Mouse (Mus musculus) urinary bladder, postnatal 4 days (tissue): ENCODE data around the gene Rps15.

Source experiments
- DNase-seq, 2 experiments: peaks; one replicate each; pipeline ENCODE4 v3.0.0; 2021 to 2022; ENCODE audit warnings: low spot score in 2 of 2

The Rps15 gene

GRCm38 (mm10) chr10:80315315-80315714, 23.1 kb downstream of the Rps15 start:
- DNase-seq: no peak

- DNase-seq: no peak
Measured at GRCm38 (mm10) chr10:80316359-80316781, 24.1 kb downstream of the Rps15 start.

- DNase-seq: no peak
Measured at GRCm38 (mm10) chr10:80317011-80317410, 24.8 kb downstream of the Rps15 start.

- DNase-seq: peak; percentile 83 to 92
Measured at GRCm38 (mm10) chr10:80320340-80320760, 28.1 kb downstream of the Rps15 start, which contains the start of gene 2310011J03Rik. Gene 2310011J03Rik (minus strand): TSS chr10:80320537.

GRCm38 (mm10) chr10:80321014-80321669, 28.9 kb downstream of the Rps15 start:
- DNase-seq: no peak

- no peak for DNase-seq
Measured at GRCm38 (mm10) chr10:80321670-80322581, 29.7 kb downstream of the Rps15 start.

- DNase-seq: no peak
Measured at GRCm38 (mm10) chr10:80322811-80323211, 30.6 kb downstream of the Rps15 start.

- DNase-seq: peak; percentile 67 to 79
Measured at GRCm38 (mm10) chr10:80323261-80324119, 31.2 kb downstream of the Rps15 start.

- DNase-seq: no peak
Measured at GRCm38 (mm10) chr10:80324120-80325037, 32.1 kb downstream of the Rps15 start.

- DNase-seq: no peak
Measured at GRCm38 (mm10) chr10:80325045-80325444, 32.8 kb downstream of the Rps15 start.

GRCm38 (mm10) chr10:80329273-80330081, 37.2 kb downstream of the Rps15 start, which contains the start of the genes Pcsk4 and Reep6:
Gene Pcsk4 (minus strand): TSS chr10:80329498.
Gene Reep6 (plus strand): TSS chr10:80329953.
- peak; percentile 97 to 98 for DNase-seq

GRCm38 (mm10) chr10:80330084-80330483, 37.8 kb downstream of the Rps15 start:
- DNase-seq: no peak

- DNase-seq: no peak
Measured at GRCm38 (mm10) chr10:80330888-80331287, 38.6 kb downstream of the Rps15 start.

- no peak for DNase-seq
Measured at GRCm38 (mm10) chr10:80331636-80332524, 39.6 kb downstream of the Rps15 start.

GRCm38 (mm10) chr10:80332525-80332989, 40.3 kb downstream of the Rps15 start:
- no peak for DNase-seq

GRCm38 (mm10) chr10:80336263-80336662, 44.0 kb downstream of the Rps15 start:
- no peak for DNase-seq

- DNase-seq: peak; percentile 72 to 89
Measured at GRCm38 (mm10) chr10:80339941-80340750, 47.9 kb downstream of the Rps15 start.

GRCm38 (mm10) chr10:80341026-80341425, 48.8 kb downstream of the Rps15 start:
- DNase-seq: no peak
